Mouse (Mus musculus) forebrain, embryonic 16.5 days (tissue): ENCODE results near the gene 6030445D17Rik. TPM values are rescaled to one million over a fixed set of nuclear protein-coding genes. Genes with fewer than 3 reads are reported as not detected.

Source experiments
- ATAC-seq: fragments of 200-750 bp; cut with Nextera tagmentation; 2 replicates; pipeline ENCODE4 v1.8.0; 2017; ENCODE audit warnings: mild to moderate bottlenecking, moderate library complexity
- H3K27ac ChIP-seq: fragments of 300-500 bp; sonication (generic); 2 replicates; pipeline ENCODE4 v1.5.1; 2014; ENCODE audit warnings: low read length, control low read depth
- H3K27me3 ChIP-seq: fragments of 300-500 bp; sonication (generic); replicated peaks from 2 replicates; pipeline ENCODE4 v1.6.1; 2014; ENCODE audit warnings: low read length; ENCODE audit not compliant: control insufficient read depth, insufficient read depth
- H3K36me3 ChIP-seq: fragments of 300-500 bp; sonication (generic); 2 replicates; pipeline ENCODE4 v1.6.1; 2014; ENCODE audit not compliant: control insufficient read depth, insufficient read depth
- H3K4me1 ChIP-seq: fragments of 300-500 bp; sonication (generic); replicated peaks from 2 replicates; pipeline ENCODE4 v1.6.1; 2014; ENCODE audit warnings: low read length; ENCODE audit not compliant: control insufficient read depth, insufficient read depth
- H3K4me2 ChIP-seq: fragments of 300-500 bp; sonication (generic); 2 replicates; pipeline ENCODE4 v1.6.1; 2014; ENCODE audit warnings: mild to moderate bottlenecking, low read length, control low read depth
- H3K4me3 ChIP-seq: fragments of 300-500 bp; sonication (generic); replicated peaks from 2 replicates; pipeline ENCODE4 v1.5.1; 2014; ENCODE audit warnings: mild to moderate bottlenecking, low read length, control low read depth
- H3K9ac ChIP-seq: fragments of 300-500 bp; sonication (generic); replicated peaks from 2 replicates; pipeline ENCODE4 v1.6.1; 2014; ENCODE audit warnings: low read depth, low read length, control low read depth
- H3K9me3 ChIP-seq: fragments of 300-500 bp; sonication (generic); 2 replicates; pipeline ENCODE4 v1.6.1; 2016; ENCODE audit warnings: low read length; ENCODE audit not compliant: control insufficient read depth
- WGBS: fragments of 180-500 bp; shearing (Covaris S2); extraction: QIAGEN DNeasy Blood & Tissue Kit; methylation state at CpG from one replicate; pipeline ENCODE4 v1.1.7; 2014; 5-methylcytosine and 5-hydroxymethylcytosine counted together
- polyA plus RNA-seq: library from polyadenylated mRNA; unstranded; fragments of >200 nt; fragmentation: Nextera tagmentation; extraction: Ambion mirVana; gene quantifications from 2 replicates; pipeline ENCODE4 v1.2.1, GENCODE M21; 2015

Gene 6030445D17Rik
- polyA plus RNA-seq, 1 experiment from 2014 or later, result 0.15 TPM

DNA sequence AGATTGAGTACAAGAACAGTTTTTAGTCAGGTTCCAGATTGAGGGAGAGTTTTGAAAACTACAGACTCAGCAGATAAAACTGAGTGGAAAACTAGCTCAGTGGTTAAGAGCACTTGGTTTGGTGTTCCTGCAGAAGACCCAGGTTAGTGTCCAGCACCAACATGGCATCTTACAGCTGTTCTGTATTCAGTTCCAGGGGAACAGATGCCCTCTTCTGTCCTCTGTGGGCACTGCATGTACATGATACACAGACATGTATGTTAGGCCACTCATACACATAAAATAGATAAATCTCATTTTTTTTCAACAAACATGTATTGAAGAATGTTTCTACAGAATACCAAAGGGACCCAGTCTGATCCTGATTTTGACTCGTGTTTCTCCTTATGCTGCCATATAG, 47.8 kb downstream of the 6030445D17Rik start:
- H3K4me2 ChIP-seq, result no peak overlapping the region
- WGBS, result 79% methylated on average over 1 of the region's 1 CpGs
- no peaks in the 10 kb centered on the region for H3K36me3 ChIP-seq
- H3K9me3 ChIP-seq, result no peaks in the 10 kb centered on the region
- no peak overlapping the region for H3K9ac ChIP-seq
- H3K27me3 ChIP-seq, result no peaks in the 10 kb centered on the region
- H3K27ac ChIP-seq, result no peak overlapping the region
- no peaks in the 10 kb centered on the region for H3K4me1 ChIP-seq
- H3K4me3 ChIP-seq, result no peak overlapping the region
- ATAC-seq, result no peak

DNA sequence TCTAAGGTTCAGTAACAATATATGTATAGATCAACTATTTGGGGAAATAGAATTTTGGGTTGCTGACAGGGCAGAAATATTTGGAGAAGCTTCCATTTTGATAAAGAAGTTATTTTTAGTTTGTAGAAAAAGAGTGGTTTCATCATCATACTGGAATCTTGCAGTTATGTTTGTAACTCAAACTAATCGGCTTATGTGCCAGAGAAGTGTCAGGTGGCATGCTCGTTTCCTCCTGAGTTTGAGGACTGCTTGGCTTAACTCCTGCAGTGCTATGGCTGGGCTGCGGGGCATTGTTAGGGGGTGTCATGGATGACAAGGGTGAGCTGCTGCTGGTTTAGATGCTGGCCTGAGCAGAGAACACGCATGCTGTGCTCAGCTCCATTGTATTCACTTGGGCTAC, 49.7 kb downstream of the 6030445D17Rik start:
- Histone ChIP-seq H3K27me3 (no peaks in the 10 kb centered on the region), H3K27ac (no peak overlapping the region), H3K9me3 (no peaks in the 10 kb centered on the region), H3K4me2 (no peak overlapping the region), H3K36me3 (no peaks in the 10 kb centered on the region), H3K4me3 (no peak overlapping the region), H3K9ac (no peak overlapping the region), H3K4me1 (no peaks in the 10 kb centered on the region)
- 44% methylated on average over 4 of the region's 4 CpGs for WGBS
- no peak for ATAC-seq

DNA sequence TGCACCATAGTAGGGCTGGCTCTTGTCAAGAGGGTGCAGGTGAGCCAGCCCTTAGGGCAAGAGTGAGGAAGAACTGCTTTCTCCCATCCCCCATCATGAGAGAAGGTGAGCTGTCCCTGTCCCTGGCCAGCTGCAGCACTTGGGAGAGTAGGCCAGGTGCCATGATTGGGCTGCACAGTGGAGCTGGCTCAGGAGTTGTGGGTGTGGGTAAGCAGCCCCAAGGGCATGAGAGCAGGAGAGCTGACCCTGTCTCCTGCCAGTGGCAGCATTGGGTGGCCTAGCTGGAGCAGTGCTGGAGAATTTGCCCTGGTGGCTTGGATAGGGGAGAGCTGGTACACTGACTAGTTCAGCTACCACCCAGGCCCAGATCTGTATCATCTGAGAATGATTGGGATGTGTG, 50.9 kb downstream of the 6030445D17Rik start:
- no peaks in the 10 kb centered on the region for H3K27me3 ChIP-seq
- H3K9me3 ChIP-seq, result no peaks in the 10 kb centered on the region
- no peaks in the 10 kb centered on the region for H3K4me1 ChIP-seq
- H3K9ac ChIP-seq, result no peak overlapping the region
- no peak overlapping the region for H3K27ac ChIP-seq
- no peak overlapping the region for H3K4me3 ChIP-seq
- no peak overlapping the region for H3K4me2 ChIP-seq
- H3K36me3 ChIP-seq, result no peaks in the 10 kb centered on the region
- ATAC-seq, result no peak

Other genes with a start within 250 kb of the 6030445D17Rik start
- gene Tcea3, start 214.5 kb upstream of the 6030445D17Rik start, polyA plus RNA-seq, result 0.44 and 1.2 TPM in 2 replicates
- gene Zfp46, start 177.6 kb upstream of the 6030445D17Rik start, polyA plus RNA-seq, result 50.1 and 54.7 TPM in 2 replicates
- 249 and 266 TPM in 2 replicates for gene Hnrnpr, start 151.3 kb upstream of the 6030445D17Rik start, polyA plus RNA-seq
- 0.96 and 1.2 TPM in 2 replicates for gene Htr1d, start 38.7 kb upstream of the 6030445D17Rik start, polyA plus RNA-seq
- gene Luzp1, start 7.5 kb downstream of the 6030445D17Rik start, polyA plus RNA-seq, result 51.5 and 60.3 TPM in 2 replicates
- 82.2 and 87.4 TPM in 2 replicates for gene Kdm1a, start 140.5 kb downstream of the 6030445D17Rik start, polyA plus RNA-seq
- gene Tex46, start 148.2 kb downstream of the 6030445D17Rik start, polyA plus RNA-seq, result not detected in 2 replicates
- 0.06 TPM in 1 of 2 replicates, not detected in the other for gene Lactbl1, start 160.4 kb downstream of the 6030445D17Rik start, polyA plus RNA-seq